Mouse (Mus musculus) lung, postnatal 0 days (tissue): ENCODE results near the gene Naa35.

Experiments
- CTCF ChIP-seq: IDR thresholded peaks from 2 replicates; pipeline ENCODE4 v1.5.1; 2016; ENCODE audit warnings: antibody characterized with exemption, mild to moderate bottlenecking
- EP300 ChIP-seq: IDR thresholded peaks from 2 replicates; pipeline ENCODE4 v1.6.1; 2016; ENCODE audit warnings: antibody characterized with exemption, mild to moderate bottlenecking, control low read depth

DNA sequence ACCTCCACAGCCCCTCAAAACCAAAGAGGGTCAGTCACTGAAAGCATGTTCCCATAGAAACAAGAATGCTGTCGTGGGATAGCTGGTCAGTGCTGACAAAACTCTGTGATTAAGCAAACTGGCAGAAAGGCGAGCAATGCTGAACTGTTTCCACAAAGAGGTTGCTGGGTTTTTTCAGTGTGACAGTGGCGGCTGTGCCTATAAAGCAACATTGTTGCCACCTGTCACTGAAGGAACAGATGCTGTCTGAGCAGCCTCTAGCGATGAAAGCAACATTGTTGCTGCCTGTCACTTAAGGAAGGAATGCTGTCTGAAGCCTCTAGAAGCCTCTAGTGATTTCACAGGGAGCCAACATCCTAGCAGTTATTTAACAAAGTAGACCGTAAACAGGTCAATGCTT is 67.6 kb downstream of the Naa35 start:
- TF ChIP-seq EP300 (no peak), CTCF (no peak)
